Mouse (Mus musculus) retina, embryonic 14.5 days (tissue): Measurements from ENCODE around the gene Pde4dip.
A peak's percentile ranks its signal among the peaks of the same experiment; 100 is the strongest.

ENCODE experiments used
- DNase-seq: peaks from one replicate; pipeline ENCODE4 v3.0.0-alpha.2; 2015; ENCODE audit warnings: low spot score

Pde4dip gene

GRCm38 (mm10) chr3:97751566-97751965 lies 136.9 kb downstream of the Pde4dip start:
- DNase-seq, result no peak

- DNase-seq, result no peak
These were observed 139.7 kb downstream of the Pde4dip start for GRCm38 (mm10) chr3:97748789-97749188.

DNA sequence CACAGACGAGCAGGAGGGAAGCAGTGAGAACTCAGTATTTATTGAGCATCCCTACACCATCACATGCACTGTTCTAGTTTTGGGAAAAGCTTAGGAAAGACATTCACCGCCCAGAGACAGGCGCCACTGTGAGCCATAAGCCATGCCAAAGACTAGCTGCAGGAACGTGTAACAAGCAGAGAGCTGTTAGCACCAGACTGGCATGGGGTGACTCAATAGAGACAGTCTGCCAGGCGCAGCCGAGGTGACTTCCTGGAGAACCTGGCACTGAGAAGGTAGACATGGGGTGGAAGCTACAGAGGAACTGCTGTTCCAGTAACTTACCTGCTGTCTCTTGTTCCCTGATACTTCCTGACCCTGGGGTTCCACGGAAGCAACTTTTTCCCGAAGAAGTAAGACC lies 145.7 kb downstream of the Pde4dip start:
- DNase-seq, result no peak

GRCm38 (mm10) chr3:97735575-97735974 lies 152.9 kb downstream of the Pde4dip start:
- DNase-seq, result no peak

GRCm38 (mm10) chr3:97734259-97734658 lies 154.2 kb downstream of the Pde4dip start:
- DNase-seq, result no peak

- no peak for DNase-seq
These were observed 155.9 kb downstream of the Pde4dip start for GRCm38 (mm10) chr3:97732622-97733021.

DNA sequence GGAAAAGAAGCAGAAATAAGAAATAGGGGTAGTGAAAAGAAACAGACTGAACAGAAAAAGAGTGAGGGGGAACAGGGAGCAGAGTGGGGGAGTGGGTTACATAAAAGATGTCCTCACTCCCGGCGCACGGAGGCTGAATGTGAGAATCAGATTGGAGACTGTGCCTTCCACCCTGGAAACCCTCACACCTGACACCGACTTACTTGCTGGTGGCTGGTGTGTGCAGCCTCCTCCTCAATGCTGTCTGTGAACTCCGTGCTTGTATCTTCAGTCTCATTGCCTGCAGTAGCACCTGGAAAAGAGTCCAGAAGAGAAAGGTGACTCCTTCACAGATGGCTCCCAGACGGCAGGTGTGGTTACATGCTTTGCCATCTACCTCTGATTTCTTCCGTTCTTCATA lies 157.9 kb downstream of the Pde4dip start:
- DNase-seq, result no peak

DNA sequence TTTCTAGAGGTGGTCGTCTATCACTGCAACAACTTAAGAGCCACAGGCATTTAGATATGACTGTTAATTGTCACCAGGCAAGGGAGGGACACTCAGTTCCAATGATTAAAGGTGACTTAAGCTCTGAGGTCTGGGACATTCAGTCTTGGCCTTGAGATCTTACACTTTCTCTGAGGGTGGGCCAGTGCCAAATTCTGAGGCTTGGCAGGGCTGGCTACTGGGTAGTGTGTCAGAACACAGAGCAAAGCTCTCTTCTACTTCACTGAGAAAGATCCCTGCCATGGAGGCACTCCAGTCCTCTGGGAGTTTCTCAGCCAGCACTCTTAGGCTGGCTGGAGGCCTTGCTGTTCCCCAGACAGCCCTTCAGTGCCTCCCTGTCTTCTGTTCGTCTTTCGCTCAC lies 158.4 kb downstream of the Pde4dip start:
- DNase-seq, result no peak

GRCm38 (mm10) chr3:97727801-97728200 lies 160.7 kb downstream of the Pde4dip start:
- no peak for DNase-seq

DNA sequence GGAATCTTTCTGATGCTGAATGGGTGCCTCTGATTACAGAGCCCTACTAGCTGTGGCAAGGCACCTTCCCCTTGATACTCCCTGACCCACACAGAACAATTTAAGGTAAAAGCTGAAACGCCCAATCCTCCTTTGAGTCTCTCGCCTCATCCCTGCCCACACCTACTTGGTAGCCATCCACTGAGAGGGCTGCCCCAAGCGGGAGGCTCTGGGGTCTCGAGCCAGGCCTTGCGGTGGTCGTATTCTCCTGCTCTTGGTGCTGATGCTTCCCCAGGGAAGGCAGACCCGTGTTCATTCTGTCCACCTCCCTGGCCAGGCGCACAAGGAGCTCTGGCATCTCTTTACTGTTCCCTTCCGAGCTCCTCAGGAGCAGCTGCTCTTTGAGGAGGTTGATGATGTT lies 169.4 kb downstream of the Pde4dip start:
- DNase-seq, result no peak

DNA sequence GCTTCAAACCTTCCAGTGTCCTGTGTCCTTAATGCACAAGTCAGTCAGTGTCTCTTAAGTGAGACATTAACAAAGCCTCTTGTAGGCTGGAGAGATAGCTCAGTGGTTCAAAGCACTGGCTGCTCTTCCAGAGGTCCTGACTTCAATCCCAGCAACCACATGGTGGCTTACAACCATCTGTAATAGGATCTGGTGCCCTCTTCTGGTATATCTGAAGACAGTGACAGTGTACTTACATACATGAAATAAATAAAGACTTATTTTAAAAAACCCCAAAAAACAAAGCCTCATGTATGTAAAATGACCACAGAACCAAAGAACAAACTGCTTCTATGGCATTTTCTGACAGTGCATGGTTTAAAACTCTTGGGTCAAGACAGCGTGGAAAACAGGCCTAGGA lies 172.6 kb downstream of the Pde4dip start:
- no peak for DNase-seq

DNA sequence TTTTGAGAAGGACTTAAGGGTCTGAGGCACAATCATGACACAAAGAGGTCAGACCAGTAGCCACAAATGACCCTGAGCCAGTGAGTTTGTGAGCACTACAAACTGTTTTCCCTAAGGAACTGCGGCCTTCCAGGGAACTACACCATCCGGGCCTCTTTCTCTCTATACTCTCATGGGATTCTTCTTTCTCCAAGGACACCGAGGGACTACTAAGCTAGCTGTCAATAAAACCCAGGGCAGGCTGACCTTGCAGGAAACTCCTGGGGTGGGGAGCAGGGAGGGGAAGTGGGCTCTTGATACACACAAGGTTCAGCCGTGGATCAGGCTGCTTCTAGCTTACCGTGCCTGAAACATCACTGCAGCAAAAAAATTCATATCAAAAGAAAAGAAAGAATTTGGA lies 177.6 kb downstream of the Pde4dip start:
- no peak for DNase-seq

GRCm38 (mm10) chr3:97710134-97710533 lies 178.4 kb downstream of the Pde4dip start:
- no peak for DNase-seq

GRCm38 (mm10) chr3:97706561-97706960 lies 181.9 kb downstream of the Pde4dip start:
- DNase-seq, result no peak

DNA sequence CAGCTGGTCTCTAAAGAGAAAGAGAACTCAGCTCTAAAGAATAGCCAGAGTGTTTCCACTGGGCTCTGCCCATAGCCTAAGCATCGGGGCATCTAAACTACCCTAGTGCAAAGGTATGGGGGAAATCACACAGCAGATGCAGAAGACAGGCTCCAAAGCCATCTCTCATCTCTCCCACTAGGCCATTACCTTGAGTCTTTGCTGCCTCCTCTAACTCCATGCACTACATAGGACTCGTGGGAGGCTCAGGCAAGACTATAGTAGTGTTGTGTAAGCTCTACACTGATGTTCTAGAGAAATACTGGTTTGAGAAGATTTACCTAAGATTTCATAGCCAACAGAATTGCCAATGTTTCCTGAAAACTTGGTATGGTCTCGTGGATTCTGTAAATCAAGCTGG lies 183.0 kb downstream of the Pde4dip start:
- DNase-seq, result no peak

DNA sequence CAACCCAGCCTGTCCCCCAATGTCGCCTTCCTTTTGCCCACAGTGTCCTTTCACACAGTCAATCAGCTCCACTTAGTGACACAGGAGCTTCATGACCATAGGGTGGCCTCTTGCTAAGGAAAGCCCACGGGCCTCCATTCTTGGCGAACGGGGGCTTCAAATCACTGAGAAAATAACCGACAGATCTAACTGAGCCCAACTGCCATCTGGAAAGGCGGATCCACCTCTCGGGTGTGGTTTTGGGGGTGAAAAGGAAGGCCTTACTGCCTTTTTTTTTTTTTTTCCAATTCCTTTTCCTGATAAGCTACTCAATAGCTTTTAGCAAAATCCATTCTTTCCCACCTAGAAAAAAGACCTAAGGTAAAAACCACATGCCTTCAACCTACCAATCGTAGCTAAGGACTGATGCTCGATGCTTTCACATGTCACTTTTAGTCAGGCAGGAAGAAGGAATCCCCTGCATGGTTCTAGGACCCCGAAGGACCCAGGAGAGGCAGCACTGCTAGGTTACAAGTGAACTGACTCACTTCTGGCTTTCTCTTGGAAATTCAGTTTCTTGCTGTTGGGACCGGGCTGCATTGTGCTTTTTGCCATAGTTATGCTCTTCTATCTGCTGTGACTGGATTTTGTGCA lies 185.9 kb downstream of the Pde4dip start:
- DNase-seq, result no peak

GRCm38 (mm10) chr3:97701198-97701597 lies 187.3 kb downstream of the Pde4dip start:
- no peak for DNase-seq

DNA sequence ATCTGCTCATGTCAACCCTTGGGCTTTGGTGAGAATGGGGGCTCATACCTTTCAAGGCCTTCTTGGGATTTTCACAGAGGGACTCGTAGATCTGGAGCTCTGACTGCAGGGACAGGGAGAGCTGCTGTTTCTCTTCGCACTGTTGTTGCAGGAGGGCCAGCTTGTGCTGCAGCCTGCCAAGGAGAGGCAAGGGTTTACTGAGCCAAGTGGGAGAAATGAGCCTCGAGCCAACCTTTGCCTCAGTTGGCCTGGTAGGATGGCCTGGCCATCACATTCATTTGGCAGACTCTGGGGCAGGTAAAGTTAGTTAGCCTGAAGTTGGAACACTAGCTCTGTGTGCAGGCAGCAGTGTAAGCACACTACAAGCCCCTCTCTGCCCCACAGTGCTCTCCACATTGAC lies 189.4 kb downstream of the Pde4dip start:
- no peak for DNase-seq

DNA sequence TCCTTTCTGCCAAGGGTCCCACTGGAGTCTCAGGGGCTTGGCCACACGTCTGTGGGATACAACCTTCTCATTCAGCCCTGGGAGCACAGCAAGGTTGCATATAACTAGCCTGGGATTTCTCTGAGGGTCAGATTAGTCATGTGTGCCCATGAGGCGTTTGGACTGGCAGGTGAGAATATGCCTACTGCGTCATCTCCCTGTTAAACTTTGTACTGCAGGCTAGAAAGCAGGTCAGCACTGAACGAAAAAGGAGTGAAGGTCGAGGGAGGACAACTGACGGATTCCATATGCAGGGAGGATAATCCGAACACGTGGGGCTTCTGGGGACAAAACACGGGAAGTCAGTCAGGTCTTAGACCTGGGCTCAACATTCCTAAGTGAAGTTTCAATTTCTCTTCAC lies 191.2 kb downstream of the Pde4dip start:
- DNase-seq, result no peak

GRCm38 (mm10) chr3:97696866-97697265 lies 191.6 kb downstream of the Pde4dip start:
- no peak for DNase-seq

DNA sequence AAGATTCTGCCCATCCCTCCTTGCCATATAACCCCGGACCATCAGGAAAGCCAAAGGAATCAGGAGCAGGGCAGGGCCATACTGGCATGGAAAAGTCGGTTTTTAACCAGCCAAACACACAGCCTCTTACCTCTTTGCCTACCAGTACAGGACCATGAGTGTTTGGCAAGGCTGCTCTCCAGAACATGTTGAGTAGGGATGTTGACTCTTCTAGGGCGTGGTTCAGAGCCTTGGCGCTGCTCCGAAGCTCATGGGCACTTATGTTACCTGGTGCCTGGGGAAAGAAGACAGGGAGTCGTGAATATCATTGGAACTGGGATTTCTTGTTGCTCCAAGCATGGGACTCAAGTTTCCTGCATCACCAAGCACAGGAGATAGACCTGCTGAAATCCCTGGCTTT lies 194.7 kb downstream of the Pde4dip start:
- no peak for DNase-seq

- DNase-seq, result peak; percentile 45
These were observed 197.0 kb downstream of the Pde4dip start for GRCm38 (mm10) chr3:97691443-97692017.

- DNase-seq, result no peak
These were observed 197.9 kb downstream of the Pde4dip start for GRCm38 (mm10) chr3:97690590-97690989.

GRCm38 (mm10) chr3:97689289-97689688 lies 199.2 kb downstream of the Pde4dip start:
- no peak for DNase-seq
